Mouse (Mus musculus) cerebellum, adult 11-12 months (tissue): ENCODE data around the gene Ski.
A peak's percentile ranks its signal among the peaks of the same experiment; 100 is the strongest.

ENCODE experiments used
- DNase-seq: peaks from one replicate; pipeline ENCODE4 v3.0.0; 2022

Gene Ski

GRCm38 (mm10) chr4:155173822-155174785 lies 48.3 kb downstream of the Ski start:
- DNase-seq: no peak

- peak; percentile 73 for DNase-seq
Observed at GRCm38 (mm10) chr4:155172909-155173821, 49.2 kb downstream of the Ski start.

GRCm38 (mm10) chr4:155171961-155172533 lies 50.3 kb downstream of the Ski start:
- DNase-seq: peak; percentile 43

DNA sequence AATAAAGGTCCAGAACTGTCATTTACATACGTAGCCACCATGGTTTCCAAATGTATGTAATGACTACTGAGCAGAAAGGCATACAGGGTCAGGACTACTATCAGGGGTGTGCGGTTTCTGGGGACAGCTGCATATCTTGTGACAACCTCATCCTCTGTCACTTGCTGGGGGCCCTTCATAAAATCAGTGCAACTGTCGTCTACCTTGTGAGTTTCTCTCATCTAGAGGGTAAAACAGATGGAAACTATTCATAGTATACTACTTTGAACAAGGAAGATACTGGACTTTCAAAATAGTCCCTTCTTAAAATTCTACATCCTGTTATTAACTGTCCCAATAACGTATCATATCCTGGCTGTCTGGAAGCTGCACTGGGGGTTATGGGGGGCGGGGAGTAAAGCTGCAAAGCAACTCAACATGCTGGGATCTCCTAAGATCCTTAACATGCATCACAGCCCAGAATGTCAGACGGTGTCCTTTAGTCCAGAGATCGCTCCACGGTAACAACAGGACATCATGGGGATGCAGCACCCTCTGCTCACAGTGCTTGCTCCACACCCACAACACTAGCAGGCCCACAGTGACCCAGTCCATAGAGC lies 51.7 kb downstream of the Ski start:
- DNase-seq: no peak

GRCm38 (mm10) chr4:155168835-155169252 lies 53.5 kb downstream of the Ski start:
- DNase-seq: no peak

DNA sequence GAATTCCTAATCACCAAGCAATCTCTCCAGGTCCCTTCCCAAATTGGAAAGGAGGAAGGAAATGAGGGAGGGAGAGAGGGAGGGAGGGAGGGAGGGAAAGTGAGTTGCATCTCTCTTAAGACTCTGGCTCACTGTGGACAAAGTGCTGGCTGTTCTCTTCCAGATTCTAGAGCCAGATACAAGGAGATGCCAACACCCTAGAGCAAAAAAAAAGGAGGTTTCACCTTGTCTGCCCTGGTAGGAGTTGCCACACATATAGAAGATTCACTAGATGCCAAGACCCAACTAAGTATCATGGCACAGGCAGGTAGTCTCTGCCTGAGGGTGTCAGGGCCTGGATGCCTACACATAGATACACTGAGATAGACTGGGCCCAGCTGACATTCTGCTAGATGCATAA lies 56.5 kb downstream of the Ski start:
- DNase-seq: no peak

DNA sequence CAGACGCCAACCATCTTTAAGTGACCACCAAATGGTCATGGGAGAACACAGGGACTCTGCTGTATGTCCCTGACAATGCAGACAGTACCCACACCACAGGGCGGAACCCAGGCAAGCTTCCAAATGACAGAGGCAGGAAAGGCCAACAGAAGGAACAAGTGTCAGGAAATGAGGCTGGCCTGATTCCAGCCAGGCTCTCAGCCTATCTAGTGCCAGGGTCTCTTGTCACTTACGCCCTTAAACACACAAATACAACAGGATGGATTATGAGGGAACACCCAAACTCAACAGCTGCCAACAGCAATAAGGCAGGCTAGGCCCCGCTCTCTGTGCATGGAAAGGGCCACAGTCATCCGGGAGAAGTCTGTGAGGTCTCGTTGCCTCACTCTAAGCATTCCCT lies 57.8 kb downstream of the Ski start:
- DNase-seq: peak; percentile 82

DNA sequence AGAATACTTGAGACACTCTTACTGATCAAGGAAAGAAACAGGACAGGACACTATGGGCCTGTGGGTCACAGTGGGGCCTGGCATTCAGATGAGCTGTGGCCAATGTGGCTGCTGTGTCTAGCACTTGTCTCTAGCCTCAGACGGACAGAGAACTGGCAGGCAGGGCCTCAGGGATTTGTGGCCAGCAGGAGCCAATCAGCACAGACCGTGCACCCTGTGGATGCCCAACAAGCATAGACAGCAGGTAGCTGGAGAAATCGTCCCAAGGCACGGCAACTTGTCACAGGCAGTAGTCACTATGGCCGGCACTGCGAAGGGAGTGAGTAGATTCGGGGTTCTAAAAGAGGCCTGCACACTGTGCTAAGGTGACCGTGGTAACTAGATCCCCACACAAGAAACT lies 58.7 kb downstream of the Ski start:
- peak; percentile 59 for DNase-seq

GRCm38 (mm10) chr4:155163320-155163651 lies 59.1 kb downstream of the Ski start:
- no peak for DNase-seq

GRCm38 (mm10) chr4:155162433-155163319 lies 59.7 kb downstream of the Ski start:
- DNase-seq: no peak

GRCm38 (mm10) chr4:155158543-155158917 lies 63.9 kb downstream of the Ski start:
- DNase-seq: no peak

DNA sequence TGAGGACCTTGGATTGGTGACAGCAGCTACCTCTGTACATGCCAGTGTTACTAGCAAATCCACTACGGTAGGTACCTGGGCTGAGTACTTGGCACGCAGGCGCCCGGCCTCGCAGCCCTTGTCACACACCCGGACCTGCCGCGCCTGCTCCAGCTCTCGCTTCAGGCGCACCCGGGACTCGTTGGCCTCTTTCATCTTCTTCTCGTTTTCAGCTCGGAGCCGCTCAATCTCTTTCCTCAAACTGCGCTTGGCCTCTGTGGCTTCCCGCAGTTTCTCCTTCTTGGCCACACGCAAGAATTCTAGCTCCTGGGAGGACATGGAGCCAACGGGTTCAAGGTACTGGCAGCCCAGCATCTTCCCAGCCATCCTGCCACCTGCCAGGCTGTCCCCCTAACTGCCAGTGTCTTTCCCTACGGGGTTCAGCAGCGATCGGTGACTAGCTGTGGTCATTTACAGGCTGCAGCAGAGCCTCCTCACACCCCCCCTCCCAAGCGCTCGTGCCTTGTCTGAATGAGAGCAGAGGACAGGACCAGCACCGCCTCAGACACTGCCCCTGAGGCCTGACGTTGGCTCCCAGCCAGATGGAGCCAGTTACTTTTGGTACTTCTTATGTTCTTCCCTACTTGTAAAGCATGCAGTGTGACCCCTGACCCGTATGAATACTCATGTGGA lies 64.4 kb downstream of the Ski start:
- DNase-seq: peak; percentile 67

- no peak for DNase-seq
Observed at GRCm38 (mm10) chr4:155156734-155157133, 65.7 kb downstream of the Ski start.

- DNase-seq: no peak
Observed at GRCm38 (mm10) chr4:155154986-155155385, 67.4 kb downstream of the Ski start.

DNA sequence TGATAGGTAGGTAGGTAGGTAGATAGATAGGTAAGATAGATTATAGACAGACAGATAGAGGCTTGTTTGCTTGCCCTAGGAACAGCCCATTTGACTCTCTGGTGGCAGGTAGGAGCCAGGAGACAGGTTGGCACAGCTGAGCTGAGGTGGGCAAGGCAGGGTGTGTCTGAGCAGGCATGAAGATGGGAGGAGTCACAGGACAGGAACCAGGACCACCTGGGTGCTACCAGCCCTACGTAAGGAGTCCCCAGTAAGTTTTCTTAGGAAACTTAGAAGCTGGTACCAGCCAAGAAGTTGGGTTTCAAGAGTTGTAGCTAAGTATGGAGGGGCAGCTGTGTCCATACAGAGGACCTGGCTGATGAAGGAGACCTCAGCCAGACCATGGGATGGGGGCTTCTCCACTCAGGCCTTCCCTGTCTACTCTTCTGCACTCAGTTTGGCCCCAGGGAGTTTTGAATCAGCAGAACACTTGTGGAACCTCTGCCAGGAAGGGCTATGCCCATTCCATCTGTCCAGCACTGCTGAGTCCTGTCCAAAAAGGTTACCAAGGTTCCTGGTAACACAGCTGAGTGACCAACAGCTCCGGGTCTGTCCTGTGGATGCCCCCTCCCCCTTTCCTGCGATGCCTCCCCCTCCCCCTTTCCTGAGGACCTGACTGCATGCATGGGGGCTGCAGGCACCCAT lies 68.9 kb downstream of the Ski start:
- peak; percentile 65 for DNase-seq

GRCm38 (mm10) chr4:155152476-155152875 lies 69.9 kb downstream of the Ski start:
- peak; percentile 99 for DNase-seq

GRCm38 (mm10) chr4:155151845-155152244 lies 70.5 kb downstream of the Ski start:
- DNase-seq: peak; percentile 57

GRCm38 (mm10) chr4:155151221-155151788 lies 71.1 kb downstream of the Ski start:
- DNase-seq: no peak

DNA sequence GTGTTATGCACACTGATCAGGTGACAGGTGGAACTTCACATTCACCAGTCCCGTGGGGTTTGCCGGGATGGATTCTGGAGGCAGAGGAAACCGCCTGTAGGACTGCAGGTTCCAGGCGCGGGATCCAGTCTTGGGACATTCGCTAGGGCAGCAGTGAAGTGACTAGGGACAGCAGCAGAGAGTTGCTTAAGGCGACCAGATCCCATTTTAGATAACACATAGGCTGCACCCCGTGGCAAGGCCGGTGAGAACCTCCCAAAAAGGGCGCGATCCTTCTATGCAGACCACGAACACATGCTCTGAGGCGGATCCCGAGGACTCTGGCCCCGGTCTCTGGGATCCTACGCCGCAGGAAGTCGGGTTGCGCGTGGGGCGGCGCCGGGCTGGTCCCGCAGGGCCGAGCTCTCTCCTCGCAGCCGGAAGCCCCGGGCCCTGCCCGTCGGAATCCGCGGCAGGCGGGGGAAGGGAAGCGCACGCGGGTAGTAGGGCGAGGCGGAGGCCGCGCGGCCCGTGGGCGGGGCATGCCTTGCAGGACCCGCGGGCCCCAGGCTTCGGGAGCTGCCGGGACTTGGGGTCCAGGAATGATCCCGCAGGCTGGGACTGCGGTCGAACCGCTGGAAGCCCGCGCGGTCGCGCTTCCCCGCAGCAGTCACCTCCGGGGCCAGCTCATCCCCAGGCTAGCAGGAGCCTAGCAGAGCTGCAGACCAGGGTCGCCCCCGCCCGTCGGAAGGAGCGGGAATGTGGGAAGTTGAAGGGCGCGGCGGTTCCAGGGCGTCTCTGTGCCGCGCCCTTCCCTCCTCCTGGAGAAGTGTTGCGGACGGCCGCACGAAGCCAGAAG lies 71.9 kb downstream of the Ski start:
- peak; percentile 70 for DNase-seq
